Mouse (Mus musculus) midbrain, embryonic 14.5 days (tissue): ENCODE data around the gene Antxr1. TPM values are rescaled to one million over a fixed set of nuclear protein-coding genes. Genes with fewer than 3 reads are reported as not detected.
A peak's percentile ranks its signal among the peaks of the same experiment; 100 is the strongest.

Experiments
- ATAC-seq: fragments of 200-750 bp; cut with Nextera tagmentation; 2 replicates; pipeline ENCODE4 v1.8.0; 2017; ENCODE audit warnings: moderate number of reproducible peaks, moderate library complexity; ENCODE audit not compliant: low FRiP score, low TSS enrichment
- DNase-seq: peaks from one replicate; pipeline ENCODE4 v3.0.0-alpha.2; 2015
- H3K27ac ChIP-seq: fragments of 300-500 bp; sonication (generic); replicated peaks from 2 replicates; pipeline ENCODE4 v1.5.1; 2014; ENCODE audit warnings: mild to moderate bottlenecking, low read depth, low read length, moderate library complexity
- H3K27me3 ChIP-seq: fragments of 300-500 bp; sonication (generic); 2 replicates; pipeline ENCODE4 v1.6.1; 2014; ENCODE audit warnings: low read length, control low read depth, mixed read lengths; ENCODE audit not compliant: control insufficient read depth, insufficient read depth
- H3K36me3 ChIP-seq: fragments of 300-500 bp; sonication (generic); 2 replicates; pipeline ENCODE4 v1.6.1; 2014; ENCODE audit warnings: low read length, control low read depth; ENCODE audit not compliant: control insufficient read depth, insufficient read depth
- H3K4me1 ChIP-seq: fragments of 300-500 bp; sonication (generic); 2 replicates; pipeline ENCODE4 v1.6.1; 2014; ENCODE audit warnings: mild to moderate bottlenecking, antibody characterized with exemption, low read length, control low read depth; ENCODE audit not compliant: control insufficient read depth, insufficient read depth
- H3K4me2 ChIP-seq: fragments of 300-500 bp; sonication (generic); 2 replicates; pipeline ENCODE4 v1.6.1; 2014; ENCODE audit warnings: mild to moderate bottlenecking, low read length, moderate library complexity
- H3K4me3 ChIP-seq: fragments of 300-500 bp; sonication (generic); replicated peaks from 2 replicates; pipeline ENCODE4 v1.5.1; 2014; ENCODE audit warnings: low read depth, low read length
- H3K9ac ChIP-seq: fragments of 300-500 bp; sonication (generic); replicated peaks from 2 replicates; pipeline ENCODE4 v1.6.1; 2014; ENCODE audit warnings: mild to moderate bottlenecking, low read length, moderate library complexity
- H3K9me3 ChIP-seq: fragments of 300-500 bp; sonication (generic); 2 replicates; pipeline ENCODE4 v1.6.1; 2016; ENCODE audit warnings: low read length, control low read depth, mixed read lengths; ENCODE audit not compliant: control insufficient read depth
- WGBS: fragments of 180-500 bp; shearing (Covaris S2); extraction: QIAGEN DNeasy Blood & Tissue Kit; methylation state at CpG from one replicate; pipeline ENCODE4 v1.1.7; 2014; 5-methylcytosine and 5-hydroxymethylcytosine counted together
- polyA plus RNA-seq: library from polyadenylated mRNA; unstranded; fragments of >200 nt; fragmentation: Nextera tagmentation; extraction: Ambion mirVana; gene quantifications from 2 replicates; pipeline ENCODE4 v1.2.1, GENCODE M21; 2014

Gene Antxr1
- polyA plus RNA-seq, 1 experiment from 2014 or later, result 3.6 TPM

- Histone ChIP-seq H3K9ac (no peak overlapping the region), H3K9me3 (no peaks in the 10 kb centered on the region), H3K4me1 (0 out of 2 replicates have a peak, but pooled peaks cover 3% of the 10 kb centered on the region), H3K36me3 (no peaks in the 10 kb centered on the region), H3K4me2 (no peak overlapping the region), H3K27me3 (no peaks in the 10 kb centered on the region), H3K4me3 (no peak overlapping the region), H3K27ac (no peak overlapping the region)
- no peak for DNase-seq
- WGBS, result 91% methylated on average over 4 of the region's 4 CpGs
- ATAC-seq, result no peak
Measured at GRCm38 (mm10) chr6:87281771-87282170, 53.9 kb downstream of the Antxr1 start.

- H3K27me3 ChIP-seq, result no peaks in the 10 kb centered on the region
- 0 out of 2 replicates have a peak, but pooled peaks cover 3% of the 10 kb centered on the region for H3K4me1 ChIP-seq
- H3K9me3 ChIP-seq, result no peaks in the 10 kb centered on the region
- H3K27ac ChIP-seq, result no peak overlapping the region
- H3K9ac ChIP-seq, result no peak overlapping the region
- H3K4me3 ChIP-seq, result no peak overlapping the region
- H3K4me2 ChIP-seq, result no peak overlapping the region
- ATAC-seq (no peak), DNase-seq (no peak)
- 44% methylated on average over 5 of the region's 5 CpGs for whole genome bisulfite sequencing
- no peaks in the 10 kb centered on the region for H3K36me3 ChIP-seq
Measured at GRCm38 (mm10) chr6:87278151-87278550, 57.5 kb downstream of the Antxr1 start.

- DNase-seq (peak; percentile 65), ATAC-seq (no peak)
Measured at GRCm38 (mm10) chr6:87277527-87277926, 58.1 kb downstream of the Antxr1 start.

GRCm38 (mm10) chr6:87276941-87277340 lies 58.7 kb downstream of the Antxr1 start:
- Histone ChIP-seq H3K4me3 (no peak overlapping the region), H3K4me1 (0 out of 2 replicates have a peak, but pooled peaks cover 3% of the 10 kb centered on the region), H3K27me3 (no peaks in the 10 kb centered on the region), H3K27ac (no peak overlapping the region), H3K9me3 (no peaks in the 10 kb centered on the region), H3K36me3 (no peaks in the 10 kb centered on the region), H3K9ac (no peak overlapping the region), H3K4me2 (no peak overlapping the region)
- 79% methylated on average over 7 of the region's 7 CpGs for WGBS
- ATAC-seq (no peak), DNase-seq (no peak)

More at GRCm38 (mm10) chr6:87277527-87277926, 58.1 kb downstream of the Antxr1 start:
- no peaks in the 10 kb centered on the region for H3K36me3 ChIP-seq
- H3K4me2 ChIP-seq, result no peak overlapping the region
- WGBS, result 43% methylated on average over 3 of the region's 3 CpGs
- no peak overlapping the region for H3K9ac ChIP-seq
- H3K27me3 ChIP-seq, result no peaks in the 10 kb centered on the region
- H3K9me3 ChIP-seq, result no peaks in the 10 kb centered on the region
- no peak overlapping the region for H3K4me3 ChIP-seq
- H3K27ac ChIP-seq, result no peak overlapping the region
- 0 out of 2 replicates have a peak, but pooled peaks cover 3% of the 10 kb centered on the region for H3K4me1 ChIP-seq

- Histone ChIP-seq H3K9ac (no peak overlapping the region), H3K4me1 (peaks cover 9% of the 10 kb centered on the region; the same call in 1 of the 2 replicates), H3K4me3 (no peak overlapping the region), H3K27me3 (no peaks in the 10 kb centered on the region), H3K9me3 (no peaks in the 10 kb centered on the region), H3K4me2 (no peak overlapping the region), H3K27ac (no peak overlapping the region), H3K36me3 (no peaks in the 10 kb centered on the region)
- no peak for ATAC-seq
- no peak for DNase-seq
- 94% methylated on average over 5 of the region's 5 CpGs for whole genome bisulfite sequencing
Measured at GRCm38 (mm10) chr6:87274779-87275178, 60.8 kb downstream of the Antxr1 start.

- WGBS, result 84% methylated on average over 3 of the region's 3 CpGs
- Histone ChIP-seq H3K36me3 (no peaks in the 10 kb centered on the region), H3K9ac (no peak overlapping the region), H3K4me3 (no peak overlapping the region), H3K9me3 (no peaks in the 10 kb centered on the region), H3K4me1 (peaks cover 9% of the 10 kb centered on the region; the same call in 1 of the 2 replicates), H3K27me3 (no peaks in the 10 kb centered on the region), H3K27ac (no peak overlapping the region), H3K4me2 (no peak overlapping the region)
- no peak for DNase-seq
- no peak for ATAC-seq
Measured at GRCm38 (mm10) chr6:87273791-87274190, 61.8 kb downstream of the Antxr1 start.

GRCm38 (mm10) chr6:87273141-87273540 lies 62.5 kb downstream of the Antxr1 start:
- Histone ChIP-seq H3K27me3 (no peaks in the 10 kb centered on the region), H3K36me3 (no peaks in the 10 kb centered on the region), H3K9ac (no peak overlapping the region), H3K9me3 (no peaks in the 10 kb centered on the region), H3K4me2 (no peak overlapping the region), H3K27ac (no peak overlapping the region), H3K4me3 (no peak overlapping the region), H3K4me1 (peaks cover 9% of the 10 kb centered on the region; the same call in 1 of the 2 replicates)
- ATAC-seq (no peak), DNase-seq (no peak)
- 76% methylated on average over 4 of the region's 4 CpGs for WGBS

- WGBS, result 88% methylated on average over 2 of the region's 2 CpGs
- Histone ChIP-seq H3K9ac (no peak overlapping the region), H3K4me3 (no peak overlapping the region), H3K4me2 (no peak overlapping the region), H3K4me1 (peaks cover 6% of the 10 kb centered on the region; the same call in 1 of the 2 replicates), H3K36me3 (no peaks in the 10 kb centered on the region), H3K27me3 (no peaks in the 10 kb centered on the region), H3K27ac (no peak overlapping the region), H3K9me3 (no peaks in the 10 kb centered on the region)
- DNase-seq (no peak), ATAC-seq (no peak)
Measured at GRCm38 (mm10) chr6:87272202-87272601, 63.4 kb downstream of the Antxr1 start.

GRCm38 (mm10) chr6:87270452-87270851 lies 65.2 kb downstream of the Antxr1 start:
- Histone ChIP-seq H3K4me2 (no peak overlapping the region), H3K9me3 (no peaks in the 10 kb centered on the region), H3K4me3 (no peak overlapping the region), H3K36me3 (no peaks in the 10 kb centered on the region), H3K27me3 (no peaks in the 10 kb centered on the region), H3K27ac (no peak overlapping the region), H3K9ac (no peak overlapping the region), H3K4me1 (peaks cover 6% of the 10 kb centered on the region; the same call in 1 of the 2 replicates)
- ATAC-seq (no peak), DNase-seq (peak; percentile 79)
- 30% methylated on average over 7 of the region's 7 CpGs for WGBS
